12 mouse cellular contexts compared by ENCODE assay signal in genomic region chr11:62644602-62645336, GRCm38 (mm10). TPM values are rescaled to one million over a fixed set of nuclear protein-coding genes. Genes with fewer than 3 reads are reported as not detected.
A peak's percentile ranks its signal among the peaks of the same experiment; 100 is the strongest.
DNase-seq lines count a peak whose midpoint lies in the region; ATAC-seq and TF ChIP-seq lines count a peak whose summit lies in the region.
"Had no signal": no experiment of that assay in that cellular context is flagged by ENCODE, and none has a peak within 500 bp of the region (broad histone marks: within the 10 kb centered on the region; RNA-seq: fewer than 3 reads in every experiment).

No protein-coding gene starts in this region.

- no peak for DNase-seq in heart, embryonic 10.5 days (ENCODE audit: low spot score)
- DNase-seq in heart, postnatal 36 days: no peak
- no peak for DNase-seq in lung, adult 2 months
- no peak for DNase-seq in midbrain, postnatal 0 days (ENCODE audit: low spot score)
- DNase-seq in embryo, embryonic 11 days: no peak
- DNase-seq: right cerebral cortex, postnatal 14 days; thymus, adult 18-20 months had no signal

- H3K9me3 ChIP-seq in heart, embryonic 10.5 days: no peaks in the 10 kb centered on the region
- no peaks in the 10 kb centered on the region for H3K9me3 ChIP-seq in lung, embryonic 15.5 days
- H3K9me3 ChIP-seq in hindbrain, embryonic 16.5 days (ENCODE audit: control insufficient read depth, low read length): no peaks in the 10 kb centered on the region
- no peaks in the 10 kb centered on the region for H3K9me3 ChIP-seq in midbrain, postnatal 0 days (ENCODE audit: low read length)
- H3K9me3 ChIP-seq: forebrain, embryonic 15.5 days; hindbrain, embryonic 15.5 days had no signal

- ATAC-seq in lung, embryonic 15.5 days (ENCODE audit: borderline replicate concordance, extremely low read depth, low FRiP score, low TSS enrichment): no peak
- ATAC-seq in hindbrain, embryonic 16.5 days: no peak
- ATAC-seq in midbrain, postnatal 0 days (ENCODE audit: low FRiP score): no peak
- no peak for ATAC-seq in monocyte, adult 5-6 weeks (replicated peaks; ENCODE audit: insufficient number of reproducible peaks, low FRiP score, low TSS enrichment, poor library complexity, severe bottlenecking)
- ATAC-seq: forebrain, embryonic 15.5 days had no signal

- H3K9ac ChIP-seq in lung, embryonic 15.5 days: no peak overlapping the region
- no peak overlapping the region for H3K9ac ChIP-seq in hindbrain, embryonic 16.5 days (ENCODE audit: low read depth, low read length)
- no peak overlapping the region for H3K9ac ChIP-seq in midbrain, postnatal 0 days (replicated peaks; ENCODE audit: low read length, poor library complexity, severe bottlenecking)
- H3K9ac ChIP-seq: forebrain, embryonic 15.5 days; hindbrain, embryonic 15.5 days had no signal

- H3K27me3 ChIP-seq in heart, embryonic 10.5 days (ENCODE audit: insufficient read depth, poor library complexity, severe bottlenecking): no peaks in the 10 kb centered on the region
- H3K27me3 ChIP-seq in lung, embryonic 15.5 days: no peaks in the 10 kb centered on the region
- H3K27me3 ChIP-seq in hindbrain, embryonic 16.5 days (replicated peaks; ENCODE audit: control insufficient read depth, insufficient read depth, low read length): no peaks in the 10 kb centered on the region
- no peaks in the 10 kb centered on the region for H3K27me3 ChIP-seq in midbrain, postnatal 0 days (ENCODE audit: insufficient read depth, low read length)
- H3K27me3 ChIP-seq: forebrain, embryonic 15.5 days; hindbrain, embryonic 15.5 days had no signal

- TF ChIP-seq POLR2A in lung, adult 2 months (IDR thresholded peaks at IDR 0.05; ENCODE audit: borderline replicate concordance, extremely low read depth, low read depth, low read length): no peak

- H3K36me3 ChIP-seq in heart, embryonic 10.5 days: 0 out of 2 replicates have a peak, but pooled peaks cover 3% of the 10 kb centered on the region
- no peaks in the 10 kb centered on the region for H3K36me3 ChIP-seq in lung, embryonic 15.5 days
- H3K36me3 ChIP-seq in hindbrain, embryonic 16.5 days (ENCODE audit: control insufficient read depth, insufficient read depth, low read length): no peaks in the 10 kb centered on the region
- no peaks in the 10 kb centered on the region for H3K36me3 ChIP-seq in midbrain, postnatal 0 days (ENCODE audit: insufficient read depth, low read length)
- H3K36me3 ChIP-seq: forebrain, embryonic 15.5 days; hindbrain, embryonic 15.5 days had no signal

- H3K4me2 ChIP-seq in lung, embryonic 15.5 days: peak overlapping the region; percentile 89; the same call in 1 of the 2 replicates
- H3K4me2 ChIP-seq in hindbrain, embryonic 16.5 days (ENCODE audit: low read length): peak overlapping the region; percentile 93; the same call in 1 of the 2 replicates
- peak overlapping the region; percentile 95; the same call in 1 of the 2 replicates for H3K4me2 ChIP-seq in midbrain, postnatal 0 days (ENCODE audit: low read depth, low read length, poor library complexity, severe bottlenecking)

- intact Hi-C loops in heart, postnatal 36 days (cut with DNase I): no loop called here

- WGBS in heart, embryonic 10.5 days: 82% methylated on average over 5 of the region's 5 CpGs
- 92% methylated on average over 5 of the region's 5 CpGs for WGBS in lung, embryonic 15.5 days
- WGBS in lung, adult 2 months: 87% methylated on average over 5 of the region's 5 CpGs
- 87% methylated on average over 5 of the region's 5 CpGs for WGBS in hindbrain, embryonic 16.5 days
- 83% methylated on average over 5 of the region's 5 CpGs for WGBS in midbrain, postnatal 0 days

- peak overlapping the region; percentile 94 for H3K27ac ChIP-seq in heart, embryonic 10.5 days
- H3K27ac ChIP-seq in lung, embryonic 15.5 days: peak overlapping the region; percentile 91
- no peak overlapping the region for H3K27ac ChIP-seq in hindbrain, embryonic 16.5 days (ENCODE audit: low read depth, low read length)
- no peak overlapping the region for H3K27ac ChIP-seq in midbrain, postnatal 0 days (ENCODE audit: low read depth, low read length)
- H3K27ac ChIP-seq: forebrain, embryonic 15.5 days; hindbrain, embryonic 15.5 days had no signal

- TF ChIP-seq CTCF in lung, adult 2 months (IDR thresholded peaks at IDR 0.05; ENCODE audit: insufficient read depth, low read length): no peak
- TF ChIP-seq CTCF in midbrain, postnatal 0 days (IDR thresholded peaks at IDR 0.05): no peak

- peaks cover 84% of the 10 kb centered on the region for H3K4me1 ChIP-seq in heart, embryonic 10.5 days
- peaks cover 71% of the 10 kb centered on the region for H3K4me1 ChIP-seq in lung, embryonic 15.5 days
- peaks cover 17% of the 10 kb centered on the region for H3K4me1 ChIP-seq in lung, adult 2 months (ENCODE audit: control insufficient read depth, insufficient read depth, low read length)
- H3K4me1 ChIP-seq in hindbrain, embryonic 16.5 days (ENCODE audit: control insufficient read depth, insufficient read depth, low read depth, low read length): peaks cover 43% of the 10 kb centered on the region
- H3K4me1 ChIP-seq in midbrain, postnatal 0 days (ENCODE audit: insufficient read depth, low read length): peaks cover 26% of the 10 kb centered on the region

- peak overlapping the region; percentile 83; the same call in 1 of the 2 replicates for H3K4me3 ChIP-seq in heart, embryonic 10.5 days
- H3K4me3 ChIP-seq in lung, embryonic 15.5 days: no peak overlapping the region
- H3K4me3 ChIP-seq in lung, adult 2 months (replicated peaks; ENCODE audit: extremely low read depth, low read depth, low read length): no peak overlapping the region
- H3K4me3 ChIP-seq in hindbrain, embryonic 16.5 days (ENCODE audit: low read length): no peak overlapping the region
- no peak overlapping the region for H3K4me3 ChIP-seq in midbrain, postnatal 0 days (ENCODE audit: low read depth, low read length)
- H3K4me3 ChIP-seq: hindbrain, embryonic 15.5 days had no signal

RNA-seq across cellular contexts. Expression of gene Lrrc75a, which starts 3.6 kb away (rescaled TPM):
- 14.9 and 17.2 TPM in 2 replicates for polyA plus RNA-seq in heart, embryonic 10.5 days (2016; fragmentation: Nextera tagmentation; extraction: Ambion mirVana)
- total RNA-seq in heart, postnatal 36 days (2021): 1 to 10 TPM; 4.4 to 7.1 TPM
- 12.6 and 13.0 TPM in 2 replicates for polyA plus RNA-seq in lung, embryonic 15.5 days (2015; fragmentation: Nextera tagmentation; extraction: Ambion mirVana)
- polyA plus RNA-seq in lung, adult 2 months (2012; rRNA removed): 25.8 and 29.0 TPM in 2 replicates
- 8.4 and 9.7 TPM in 2 replicates for polyA plus RNA-seq in hindbrain, embryonic 16.5 days (2015; fragmentation: Nextera tagmentation; extraction: Ambion mirVana)
- total RNA-seq in midbrain, postnatal 0 days (2014; rRNA removed): 23.3 and 25.9 TPM in 2 replicates
- 6.9 and 7.4 TPM in 2 replicates for polyA plus RNA-seq in midbrain, postnatal 0 days (2015; fragmentation: Nextera tagmentation; extraction: Ambion mirVana)
- total RNA-seq in monocyte, adult 5-6 weeks (2017): 1.3 to 6.4 TPM (median 4.1 TPM) in 3 replicates

RNA-seq across cellular contexts. Expression of gene Mmgt2, which starts 3.7 kb away (rescaled TPM):
- polyA plus RNA-seq in heart, embryonic 10.5 days (2016; fragmentation: Nextera tagmentation; extraction: Ambion mirVana): 40.5 and 49.6 TPM in 2 replicates
- 1 to 10 TPM; 5.4 to 9.9 TPM for total RNA-seq in heart, postnatal 36 days (2021)
- polyA plus RNA-seq in lung, embryonic 15.5 days (2015; fragmentation: Nextera tagmentation; extraction: Ambion mirVana): 40.9 and 42.1 TPM in 2 replicates
- polyA plus RNA-seq in lung, adult 2 months (2012; rRNA removed): 38.6 and 38.8 TPM in 2 replicates
- polyA plus RNA-seq in hindbrain, embryonic 16.5 days (2015; fragmentation: Nextera tagmentation; extraction: Ambion mirVana): 26.4 and 26.7 TPM in 2 replicates
- 24.0 and 58.3 TPM in 2 replicates for total RNA-seq in midbrain, postnatal 0 days (2014; rRNA removed)
- 22.7 and 23.4 TPM in 2 replicates for polyA plus RNA-seq in midbrain, postnatal 0 days (2015; fragmentation: Nextera tagmentation; extraction: Ambion mirVana)
- total RNA-seq in monocyte, adult 5-6 weeks (2017): 11.6 to 45.4 TPM (median 31.4 TPM) in 3 replicates

Comparison
In these comparisons a context has a peak if more than half of its experiments do, and no peak if none do; other contexts are left out.
1. H3K27ac ChIP-seq: peak in heart, embryonic 10.5 days (single experiment) and lung, embryonic 15.5 days (single experiment); none in hindbrain, embryonic 16.5 days (single experiment) and midbrain, postnatal 0 days (single experiment).
2. Peak in every context shown above with its lines, with median percentiles within 50 percentile points of each other: H3K4me2 ChIP-seq.